Mouse (Mus musculus) liver, adult 2 months (tissue): ENCODE measurements around the gene Pet117.

Experiments used
- CTCF ChIP-seq: fragments of 200-500 bp; IDR thresholded peaks from 2 replicates; pipeline ENCODE4 v1.5.1; 2011; ENCODE audit warnings: low read depth, low read length, control low read depth
- POLR2A ChIP-seq: fragments of 200-500 bp; IDR thresholded peaks from 2 replicates; pipeline ENCODE4 v1.6.1; 2011; ENCODE audit warnings: low read length, control low read depth; ENCODE audit not compliant: insufficient read depth; ENCODE audit errors: extremely low read depth

GRCm38 (mm10) chr2:144330960-144331371 is 37.8 kb upstream of the Pet117 start:
- TF ChIP-seq CTCF (no peak), POLR2A (no peak)
